Mouse (Mus musculus) liver, adult 2 months (tissue): ENCODE measurements around the gene Tmed8. TPM values are rescaled to one million over a fixed set of nuclear protein-coding genes. Genes with fewer than 3 reads are reported as not detected.
"Not testable (repeated sequence)": the region's sequence is repeated elsewhere in the genome, so short reads cannot be mapped to it uniquely, and the experiment has no call there.

Experiments
- DNase-seq: peaks from one replicate; pipeline ENCODE4 v3.0.0-alpha.2; 2011; ENCODE audit warnings: low read depth, low spot score; ENCODE audit errors: extremely low read depth
- H3K27ac ChIP-seq: fragments of 200-500 bp; replicated peaks from 2 replicates; pipeline ENCODE4 v1.5.1; 2012; ENCODE audit warnings: low read depth, mild to moderate bottlenecking, control low read depth, inconsistent platforms, low read length; ENCODE audit not compliant: insufficient read depth
- H3K27me3 ChIP-seq: fragments of 200-500 bp; 2 replicates; pipeline ENCODE4 v1.6.1; 2012; ENCODE audit warnings: mild to moderate bottlenecking, moderate library complexity, low read length, inconsistent platforms; ENCODE audit not compliant: control insufficient read depth, insufficient read depth
- H3K36me3 ChIP-seq: fragments of 200-500 bp; 2 replicates; pipeline ENCODE4 v1.6.1; 2012; ENCODE audit warnings: low read length, inconsistent platforms; ENCODE audit not compliant: control insufficient read depth, insufficient read depth
- H3K4me1 ChIP-seq: fragments of 200-500 bp; 2 replicates; pipeline ENCODE4 v1.6.1; 2011; ENCODE audit warnings: low read length; ENCODE audit not compliant: control insufficient read depth, insufficient read depth
- H3K4me3 ChIP-seq: fragments of 200-500 bp; 2 replicates; pipeline ENCODE4 v1.5.1; 2011; ENCODE audit warnings: low read depth, mild to moderate bottlenecking, control low read depth, low read length, moderate library complexity; ENCODE audit not compliant: insufficient read depth
- H3K79me2 ChIP-seq: fragments of 200-500 bp; 2 replicates; pipeline ENCODE4 v1.6.1; 2012; ENCODE audit warnings: inconsistent platforms, mild to moderate bottlenecking, low read length, moderate library complexity; ENCODE audit not compliant: control insufficient read depth, insufficient read depth
- H3K9ac ChIP-seq: fragments of 200-500 bp; 2 replicates; pipeline ENCODE4 v1.6.1; 2012; ENCODE audit warnings: low read depth, mild to moderate bottlenecking, control low read depth, inconsistent platforms, low read length
- CTCF ChIP-seq: fragments of 200-500 bp; IDR thresholded peaks from 2 replicates; pipeline ENCODE4 v1.5.1; 2011; ENCODE audit warnings: low read depth, low read length, control low read depth
- POLR2A ChIP-seq: fragments of 200-500 bp; IDR thresholded peaks from 2 replicates; pipeline ENCODE4 v1.6.1; 2011; ENCODE audit warnings: low read length, control low read depth; ENCODE audit not compliant: insufficient read depth; ENCODE audit errors: extremely low read depth
- WGBS: fragments of 180-500 bp; shearing (Covaris S2); methylation state at CpG from one replicate; pipeline ENCODE4 v1.1.7; 2018; 5-methylcytosine and 5-hydroxymethylcytosine counted together
- polyA plus RNA-seq: library from polyadenylated mRNA; depleted of rRNA; stranded (reverse); fragments of >200 nt; gene quantifications from 2 replicates; pipeline ENCODE4 v1.2.3, GENCODE M21; 2012
- total RNA-seq: library from RNA; depleted of rRNA; stranded (reverse); fragments of >200 nt; gene quantifications from 2 replicates; pipeline ENCODE4 v1.2.3, GENCODE M21; 2014

Tmed8 gene
- total and polyA plus RNA-seq, 2 experiments = 0.77 to 1.6 TPM

- WGBS = over 99% methylated on average over 4 of the region's 4 CpGs
These were observed 22.6 kb downstream of the Tmed8 start for GRCm38 (mm10) chr12:87177631-87178030.

GRCm38 (mm10) chr12:87175194-87175946 lies 24.9 kb downstream of the Tmed8 start:
- no peaks in the 10 kb centered on the region for H3K79me2 ChIP-seq
- TF ChIP-seq CTCF (no peak), POLR2A (no peak)

More at GRCm38 (mm10) chr12:87177631-87178030, 22.6 kb downstream of the Tmed8 start:
- H3K4me3 ChIP-seq = no peak overlapping the region
- no peaks in the 10 kb centered on the region for H3K79me2 ChIP-seq
- H3K4me1 ChIP-seq = no peaks in the 10 kb centered on the region
- no peak overlapping the region for H3K27ac ChIP-seq
- DNase-seq = no peak
- H3K36me3 ChIP-seq = peaks cover 2% of the 10 kb centered on the region
- H3K27me3 ChIP-seq = no peaks in the 10 kb centered on the region
- H3K9ac ChIP-seq = no peak overlapping the region
- no peak for TF ChIP-seq CTCF
- no peak for TF ChIP-seq POLR2A

GRCm38 (mm10) chr12:87160815-87161214 lies 39.4 kb downstream of the Tmed8 start:
- TF ChIP-seq POLR2A = no peak
- peaks cover 21% of the 10 kb centered on the region for H3K4me1 ChIP-seq
- 90% methylated on average over 5 of the region's 5 CpGs for WGBS
- no peaks in the 10 kb centered on the region for H3K27me3 ChIP-seq
- no peak overlapping the region for H3K4me3 ChIP-seq
- H3K36me3 ChIP-seq = peaks cover 54% of the 10 kb centered on the region
- no peak for DNase-seq
- no peak overlapping the region for H3K27ac ChIP-seq
- H3K9ac ChIP-seq = no peak overlapping the region
- peaks cover 3% of the 10 kb centered on the region; the same call in 1 of the 2 replicates for H3K79me2 ChIP-seq

More at GRCm38 (mm10) chr12:87175194-87175946, 24.9 kb downstream of the Tmed8 start:
- Histone ChIP-seq H3K4me1 (no peaks in the 10 kb centered on the region), H3K27ac (no peak overlapping the region), H3K27me3 (no peaks in the 10 kb centered on the region), H3K4me3 (no peak overlapping the region), H3K9ac (no peak overlapping the region), H3K36me3 (peaks cover 11% of the 10 kb centered on the region)
- no peak for DNase-seq
- WGBS = 86% methylated on average over 4 of the region's 4 CpGs

GRCm38 (mm10) chr12:87160310-87160709 lies 39.9 kb downstream of the Tmed8 start:
- no peaks in the 10 kb centered on the region for H3K27me3 ChIP-seq
- H3K4me1 ChIP-seq = peaks cover 26% of the 10 kb centered on the region
- H3K9ac ChIP-seq = peak overlapping the region; percentile 5; the same call in 1 of the 2 replicates
- no peak overlapping the region for H3K4me3 ChIP-seq
- peaks cover 8% of the 10 kb centered on the region; the same call in 1 of the 2 replicates for H3K79me2 ChIP-seq
- H3K27ac ChIP-seq = no peak overlapping the region; the same call in 1 of the 2 replicates
- 45% methylated on average over 1 of the region's 1 CpGs for WGBS
- DNase-seq = no peak
- TF ChIP-seq CTCF (no peak), POLR2A (no peak)
- H3K36me3 ChIP-seq = peaks cover 54% of the 10 kb centered on the region

- peak overlapping the region; percentile 66 for H3K4me3 ChIP-seq
- peak overlapping the region; percentile 92 for H3K9ac ChIP-seq
- DNase-seq = peak; percentile 93
- H3K36me3 ChIP-seq = peaks cover 38% of the 10 kb centered on the region
- peaks cover 10% of the 10 kb centered on the region; the same call in 1 of the 2 replicates for H3K79me2 ChIP-seq
- H3K27me3 ChIP-seq = no peaks in the 10 kb centered on the region
- TF ChIP-seq CTCF = no peak
- 0 out of 2 replicates have a peak, but pooled peaks have one; percentile 24 for TF ChIP-seq POLR2A
- 20% methylated on average over 7 of the region's 7 CpGs for WGBS
- H3K4me1 ChIP-seq = peaks cover 29% of the 10 kb centered on the region
- peak overlapping the region; percentile 99 for H3K27ac ChIP-seq
These were observed 42.2 kb downstream of the Tmed8 start for GRCm38 (mm10) chr12:87158099-87158498.

GRCm38 (mm10) chr12:87157361-87157760 lies 42.9 kb downstream of the Tmed8 start:
- Histone ChIP-seq H3K9ac (peak overlapping the region; percentile 92), H3K36me3 (peaks cover 30% of the 10 kb centered on the region), H3K4me1 (peaks cover 29% of the 10 kb centered on the region), H3K27ac (peak overlapping the region; percentile 99), H3K27me3 (no peaks in the 10 kb centered on the region), H3K79me2 (peaks cover 10% of the 10 kb centered on the region; the same call in 1 of the 2 replicates), H3K4me3 (peak overlapping the region; percentile 66)
- DNase-seq = peak; percentile 98
- TF ChIP-seq CTCF (no peak), POLR2A (peak; percentile 46; the same call in 1 of the 2 replicates)
- WGBS = 24% methylated on average over 4 of the region's 4 CpGs

- peak overlapping the region; percentile 52 for H3K27ac ChIP-seq
- H3K27me3 ChIP-seq, H3K36me3 ChIP-seq, H3K9ac ChIP-seq, H3K4me3 ChIP-seq: not testable (repeated sequence)
- H3K4me1 ChIP-seq = peaks cover 21% of the 10 kb centered on the region
- WGBS = 22% methylated on average over 4 of the region's 4 CpGs
- DNase-seq = peak; percentile 97
- peaks cover 16% of the 10 kb centered on the region; the same call in 1 of the 2 replicates for H3K79me2 ChIP-seq
These were observed 45.8 kb downstream of the Tmed8 start for GRCm38 (mm10) chr12:87154448-87154847.
